Mouse (Mus musculus) heart, postnatal 0 days (tissue): ENCODE results near the gene Nkain2.

Experiments
- CTCF ChIP-seq: IDR thresholded peaks from 2 replicates; pipeline ENCODE4 v1.5.1; 2016; ENCODE audit warnings: antibody characterized with exemption, control low read depth, low read depth
- EP300 ChIP-seq: IDR thresholded peaks from 2 replicates; pipeline ENCODE4 v1.6.1; 2016; ENCODE audit warnings: antibody characterized with exemption, low read depth

- TF ChIP-seq CTCF (no peak), EP300 (no peak)
Observed at GRCm38 (mm10) chr10:32602798-32603197, 287.5 kb downstream of the Nkain2 start.
